Mouse (Mus musculus): Measurements from ENCODE around the gene Cfap54. TPM values are rescaled to one million over a fixed set of nuclear protein-coding genes. Genes with fewer than 3 reads are reported as not detected.

The Cfap54 gene
- 0.09 and 0.25 TPM in 2 replicates for polyA plus RNA-seq (2012; rRNA removed)

DNA sequence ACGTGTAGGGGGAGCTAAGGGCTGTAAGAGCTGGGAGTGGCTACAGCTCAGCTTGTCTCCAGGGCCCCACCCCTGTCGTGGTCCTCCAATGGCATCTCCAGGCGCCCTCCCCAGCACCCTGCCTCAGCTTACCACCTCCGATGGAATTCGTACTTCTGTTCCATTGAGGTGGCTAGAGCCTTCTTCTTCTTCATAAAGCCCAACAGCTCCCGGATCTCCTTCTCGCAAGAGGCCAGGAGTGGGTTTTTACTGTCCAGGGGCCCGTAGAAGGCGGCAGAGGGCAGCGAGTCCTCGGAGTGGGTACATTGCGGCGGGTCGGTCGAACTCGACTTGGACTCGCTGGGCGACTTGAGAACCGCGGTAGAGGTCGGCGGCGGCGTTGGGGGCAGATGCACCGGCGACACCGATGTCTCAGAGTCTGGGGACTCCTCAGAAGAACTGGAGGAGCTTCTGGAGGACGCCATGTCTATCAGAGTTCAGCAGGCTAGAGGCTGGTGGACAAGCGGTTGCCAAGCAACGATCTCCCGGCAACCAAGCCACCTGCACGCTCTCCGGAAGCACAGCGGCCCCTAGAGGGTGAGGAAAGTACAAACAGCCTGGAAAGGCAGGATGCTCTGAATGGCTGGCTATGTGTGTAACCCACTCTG is at the start of gene Cfap54:
Gene Cfap54, minus strand, starts transcription at position 486 of the 647 bp plus-strand sequence.
- Histone ChIP-seq H3K27ac (ENCODE audit: insufficient read depth, low read length) (no peak within 1 kb of the TSS), H3K4me3 (ENCODE audit: extremely low read depth, insufficient read depth, insufficient read length) (peak within 1 kb of the TSS; percentile 60), H3K27me3 (ENCODE audit: control insufficient read depth, insufficient read depth, low read length) (no peaks in the 10 kb centered on the region), H3K4me1 (ENCODE audit: control insufficient read depth, insufficient read depth, insufficient read length) (peaks cover 6% of the 10 kb centered on the region; the same call in 1 of the 2 replicates), H3K36me3 (ENCODE audit: control insufficient read depth, insufficient read depth, low read length) (no peaks in the 10 kb centered on the region)
- peak; percentile 86 to 88 for DNase-seq (ENCODE audit: low read depth in 1 of 2, low spot score in 2 of 2)
- TF ChIP-seq CTCF (IDR thresholded peaks at IDR 0.05; ENCODE audit: extremely low read depth, insufficient read depth, insufficient read length, insufficient replicate concordance) = peak; percentile 92; the same call in 1 of the 2 replicates
- TF ChIP-seq POLR2A (IDR thresholded peaks at IDR 0.05; ENCODE audit: low read depth, low read length) = no peak
- WGBS = 4% methylated on average over 34 of the region's 34 CpGs

DNA sequence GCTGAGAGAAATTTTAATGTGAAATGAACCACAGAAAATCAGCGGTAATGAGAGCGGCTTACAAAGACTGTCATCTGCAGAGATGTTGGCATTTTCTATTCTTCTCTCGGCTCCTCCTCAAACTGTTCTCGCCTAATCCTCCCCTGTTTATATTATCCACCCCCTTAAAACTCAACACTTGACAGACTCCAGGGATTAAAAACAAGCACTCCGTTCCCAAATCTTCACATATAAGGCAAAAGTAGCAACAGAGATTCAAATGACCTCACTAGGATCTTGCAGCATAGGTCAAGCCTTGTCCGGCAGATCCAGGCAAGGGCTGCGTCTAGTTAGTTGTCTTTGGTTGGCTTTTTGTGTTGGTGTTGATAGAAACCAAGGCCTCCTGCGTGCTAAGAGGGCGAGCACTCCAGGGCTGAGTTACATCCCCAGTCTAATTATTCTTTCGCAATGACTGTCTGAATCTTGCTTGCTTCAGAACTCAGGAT is 49.1 kb upstream of the Cfap54 start:
- WGBS = 93% methylated on average over 10 of the region's 10 CpGs
- no peaks in the 10 kb centered on the region for H3K36me3 ChIP-seq (ENCODE audit: control insufficient read depth, insufficient read depth, low read length)
- no peak for TF ChIP-seq POLR2A (IDR thresholded peaks at IDR 0.05; ENCODE audit: low read depth, low read length)
- no peak for TF ChIP-seq CTCF (IDR thresholded peaks at IDR 0.05; ENCODE audit: extremely low read depth, insufficient read depth, insufficient read length, insufficient replicate concordance)
- no peaks in the 10 kb centered on the region for H3K27me3 ChIP-seq (ENCODE audit: control insufficient read depth, insufficient read depth, low read length)
- H3K27ac ChIP-seq (ENCODE audit: insufficient read depth, low read length) = no peak overlapping the region
- no peak for DNase-seq (ENCODE audit: low read depth in 1 of 2, low spot score in 2 of 2)
- H3K4me3 ChIP-seq (ENCODE audit: extremely low read depth, insufficient read depth, insufficient read length) = no peak overlapping the region
- H3K4me1 ChIP-seq (ENCODE audit: control insufficient read depth, insufficient read depth, insufficient read length) = no peaks in the 10 kb centered on the region; the same call in 1 of the 2 replicates

GRCm38 (mm10) chr10:93129904-93130455 is 48.6 kb upstream of the Cfap54 start:
- Histone ChIP-seq H3K27ac (ENCODE audit: insufficient read depth, low read length) (no peak overlapping the region), H3K4me3 (ENCODE audit: extremely low read depth, insufficient read depth, insufficient read length) (no peak overlapping the region), H3K4me1 (ENCODE audit: control insufficient read depth, insufficient read depth, insufficient read length) (peaks cover 1% of the 10 kb centered on the region), H3K27me3 (ENCODE audit: control insufficient read depth, insufficient read depth, low read length) (no peaks in the 10 kb centered on the region), H3K36me3 (ENCODE audit: control insufficient read depth, insufficient read depth, low read length) (no peaks in the 10 kb centered on the region)
- WGBS = 88% methylated on average over 9 of the region's 9 CpGs
- DNase-seq (ENCODE audit: low read depth in 1 of 2, low spot score in 2 of 2) = no peak
- TF ChIP-seq CTCF (IDR thresholded peaks at IDR 0.05; ENCODE audit: extremely low read depth, insufficient read depth, insufficient read length, insufficient replicate concordance) (no peak), POLR2A (IDR thresholded peaks at IDR 0.05; ENCODE audit: low read depth, low read length) (no peak)

DNA sequence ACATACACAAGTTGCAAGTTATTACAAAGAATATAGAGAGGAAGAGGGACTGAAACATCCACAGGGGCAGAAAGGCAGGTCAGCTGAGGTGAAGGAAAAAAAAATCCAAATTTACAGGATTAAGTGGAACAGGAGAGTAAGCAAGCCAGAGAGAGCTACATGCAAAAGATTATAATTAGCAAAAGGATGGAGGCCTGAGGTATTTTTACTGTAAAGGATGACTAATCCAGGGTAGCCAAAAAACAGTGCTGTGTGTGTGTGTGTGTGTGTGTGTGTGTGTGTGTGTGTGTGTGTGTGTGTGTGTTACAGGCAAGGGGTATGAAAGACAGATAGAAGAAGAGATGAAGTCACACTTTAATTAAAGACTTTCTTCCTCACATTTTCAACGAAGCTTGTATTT is 47.9 kb upstream of the Cfap54 start:
- DNase-seq (ENCODE audit: low read depth in 1 of 2, low spot score in 2 of 2) = no peak
- no peaks in the 10 kb centered on the region for H3K27me3 ChIP-seq (ENCODE audit: control insufficient read depth, insufficient read depth, low read length)
- TF ChIP-seq CTCF (IDR thresholded peaks at IDR 0.05; ENCODE audit: extremely low read depth, insufficient read depth, insufficient read length, insufficient replicate concordance) = no peak
- TF ChIP-seq POLR2A (IDR thresholded peaks at IDR 0.05; ENCODE audit: low read depth, low read length) = no peak
- no peak overlapping the region for H3K27ac ChIP-seq (ENCODE audit: insufficient read depth, low read length)
- H3K4me1 ChIP-seq (ENCODE audit: control insufficient read depth, insufficient read depth, insufficient read length) = peaks cover 2% of the 10 kb centered on the region
- no peak overlapping the region for H3K4me3 ChIP-seq (ENCODE audit: extremely low read depth, insufficient read depth, insufficient read length)
- no peaks in the 10 kb centered on the region for H3K36me3 ChIP-seq (ENCODE audit: control insufficient read depth, insufficient read depth, low read length)
- 78% methylated on average over 1 of the region's 1 CpGs for WGBS

GRCm38 (mm10) chr10:93128566-93128965 is 47.1 kb upstream of the Cfap54 start:
- Histone ChIP-seq H3K27me3 (ENCODE audit: control insufficient read depth, insufficient read depth, low read length) (no peaks in the 10 kb centered on the region), H3K4me3 (ENCODE audit: extremely low read depth, insufficient read depth, insufficient read length) (no peak overlapping the region), H3K27ac (ENCODE audit: insufficient read depth, low read length) (no peak overlapping the region), H3K36me3 (ENCODE audit: control insufficient read depth, insufficient read depth, low read length) (no peaks in the 10 kb centered on the region), H3K4me1 (ENCODE audit: control insufficient read depth, insufficient read depth, insufficient read length) (peaks cover 2% of the 10 kb centered on the region)
- 92% methylated on average over 2 of the region's 2 CpGs for WGBS
- no peak for TF ChIP-seq CTCF (IDR thresholded peaks at IDR 0.05; ENCODE audit: extremely low read depth, insufficient read depth, insufficient read length, insufficient replicate concordance)
- TF ChIP-seq POLR2A (IDR thresholded peaks at IDR 0.05; ENCODE audit: low read depth, low read length) = no peak
- no peak for DNase-seq (ENCODE audit: low read depth in 1 of 2, low spot score in 2 of 2)

- 86% methylated on average over 3 of the region's 3 CpGs for WGBS
- H3K27ac ChIP-seq (ENCODE audit: insufficient read depth, low read length) = no peak overlapping the region
- DNase-seq (ENCODE audit: low read depth in 1 of 2, low spot score in 2 of 2) = no peak
- no peak overlapping the region for H3K4me3 ChIP-seq (ENCODE audit: extremely low read depth, insufficient read depth, insufficient read length)
- H3K27me3 ChIP-seq (ENCODE audit: control insufficient read depth, insufficient read depth, low read length) = no peaks in the 10 kb centered on the region
- TF ChIP-seq POLR2A (IDR thresholded peaks at IDR 0.05; ENCODE audit: low read depth, low read length) = no peak
- TF ChIP-seq CTCF (IDR thresholded peaks at IDR 0.05; ENCODE audit: extremely low read depth, insufficient read depth, insufficient read length, insufficient replicate concordance) = no peak
- no peaks in the 10 kb centered on the region for H3K36me3 ChIP-seq (ENCODE audit: control insufficient read depth, insufficient read depth, low read length)
- peaks cover 6% of the 10 kb centered on the region for H3K4me1 ChIP-seq (ENCODE audit: control insufficient read depth, insufficient read depth, insufficient read length)
Observed at GRCm38 (mm10) chr10:93126025-93126424, 44.6 kb upstream of the Cfap54 start.

All from spleen, adult 2 months (tissue).